Mouse (Mus musculus) bone marrow macrophage, adult 2 months (primary cell): ENCODE data around the gene Zfpl1.

Experiments
- CTCF ChIP-seq: IDR thresholded peaks from 2 replicates; pipeline ENCODE4 v1.5.1; 2012; ENCODE audit warnings: low read depth, mild to moderate bottlenecking, low read length, moderate library complexity
- POLR2A ChIP-seq: IDR thresholded peaks from 2 replicates; pipeline ENCODE4 v1.6.1; 2012; ENCODE audit warnings: mild to moderate bottlenecking, low read depth, low read length, borderline replicate concordance

GRCm38 (mm10) chr19:6056696-6057095 lies 28.1 kb downstream of the Zfpl1 start:
- TF ChIP-seq CTCF: no peak
- no peak for TF ChIP-seq POLR2A
